Mouse (Mus musculus): ENCODE data around the gene Enoph1. TPM values are rescaled to one million over a fixed set of nuclear protein-coding genes. Genes with fewer than 3 reads are reported as not detected.

The Enoph1 gene
- total and polyA plus RNA-seq, 3 experiments, result 50.4 to 67.3 (median 52.4) TPM

DNA sequence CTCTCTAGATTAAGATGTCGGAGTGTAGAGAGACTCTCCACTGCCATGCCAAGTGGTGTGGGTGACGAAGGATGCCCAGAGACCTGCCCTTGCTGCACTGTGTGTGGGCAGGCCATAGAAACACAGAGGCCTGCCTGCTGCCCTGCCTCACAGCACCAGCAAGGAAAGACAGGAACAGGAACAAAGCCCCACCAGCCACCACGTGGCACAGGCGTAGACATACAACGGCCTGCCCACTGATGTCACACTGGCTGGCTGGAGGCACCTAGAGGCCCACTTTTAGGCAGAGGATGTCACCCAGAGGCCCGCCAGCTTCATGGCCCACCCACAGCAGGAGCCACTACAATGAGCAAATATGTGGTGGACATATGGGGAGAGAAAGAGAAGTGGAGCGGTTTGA, 39.7 kb upstream of the Enoph1 start:
- H3K27ac ChIP-seq (ENCODE audit: insufficient read depth, low read depth), result no peak overlapping the region
- DNase-seq (ENCODE audit: extremely low read depth), result peak; percentile 8
- H3K27me3 ChIP-seq (replicated peaks), result no peaks in the 10 kb centered on the region
- no peak overlapping the region for H3K9ac ChIP-seq (ENCODE audit: insufficient read depth, low read depth)
- H3K9me3 ChIP-seq (replicated peaks; ENCODE audit: low read length), result peaks cover 2% of the 10 kb centered on the region
- in situ Hi-C loops (cut with MboI; ENCODE audit: low pct_ligation_motif_present, low pct_unique_long_range_greater_than_20kb, low sequenced_read_pairs), result no loop called here
- no peak overlapping the region for H3K4me3 ChIP-seq (replicated peaks in 1 of 3; ENCODE audit: low read depth in 2 of 3, low read length in 2 of 3, poor library complexity in 1 of 3)
- no peak overlapping the region for H3K4me2 ChIP-seq (ENCODE audit: insufficient read depth, low read depth, poor library complexity, severe bottlenecking)
- TF ChIP-seq JUN (IDR thresholded peaks at IDR 0.05; ENCODE audit: insufficient read depth, low read depth, low read length), result no peak
- TF ChIP-seq MAX (IDR thresholded peaks at IDR 0.05; ENCODE audit: low read length), result peak; percentile 18; the same call in 1 of the 2 replicates
- dilution Hi-C loops (cut with MboI; ENCODE audit: extremely low pct_ligation_motif_present, extremely low pct_unique_long_range_greater_than_20kb, low sequenced_read_pairs), result no loop called here
- no peaks in the 10 kb centered on the region for H3K36me3 ChIP-seq (replicated peaks in 1 of 2; ENCODE audit: control insufficient read depth in 1 of 2, insufficient read depth in 1 of 2, low read length in 1 of 2)
- H3K79me2 ChIP-seq (replicated peaks; ENCODE audit: control insufficient read depth, extremely low read depth, insufficient read depth, poor library complexity, severe bottlenecking), result no peaks in the 10 kb centered on the region
- H3K4me1 ChIP-seq (ENCODE audit: control insufficient read depth in 1 of 2, insufficient read depth in 2 of 2), result peaks cover 0 to 5% of the 10 kb centered on the region in 2 experiments; a peak in 2 of 4 replicates

DNA sequence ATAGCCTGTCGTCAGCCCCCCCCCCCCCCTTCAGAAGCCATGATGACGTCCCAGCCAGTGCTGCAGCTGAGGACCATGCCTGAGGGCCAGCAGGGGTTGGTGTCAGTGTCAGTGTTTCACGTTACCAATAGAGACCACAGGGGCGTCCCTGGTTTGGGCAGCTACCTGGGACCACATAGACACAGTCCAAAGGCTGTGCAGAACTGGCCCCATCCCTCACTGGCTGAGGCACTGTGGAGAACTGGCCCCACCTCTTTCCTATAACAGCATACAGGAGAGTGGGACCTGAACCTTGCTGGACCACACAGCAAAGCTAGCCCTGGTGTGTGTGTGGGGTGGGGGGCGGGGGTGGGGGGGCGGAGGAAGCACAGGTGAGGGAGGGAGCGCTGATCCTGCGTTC, 39.3 kb upstream of the Enoph1 start:
- peaks cover 0 to 5% of the 10 kb centered on the region in 2 experiments; a peak in 2 of 4 replicates for H3K4me1 ChIP-seq (ENCODE audit: control insufficient read depth in 1 of 2, insufficient read depth in 2 of 2)
- TF ChIP-seq CHD1 (IDR thresholded peaks at IDR 0.05; ENCODE audit: low read depth, low read length), result no peak
- no peak for TF ChIP-seq E2F4 (IDR thresholded peaks at IDR 0.05; ENCODE audit: insufficient replicate concordance, low read depth, low read length)
- TF ChIP-seq SMC3 (IDR thresholded peaks at IDR 0.05; ENCODE audit: low read depth, low read length), result no peak
- TF ChIP-seq KAT2A (IDR thresholded peaks at IDR 0.05; ENCODE audit: insufficient replicate concordance, low read length), result no peak
- TF ChIP-seq JUND (conservative IDR thresholded peaks at IDR 0.05; ENCODE audit: low read depth, low read length), result no peak
- H3K9me3 ChIP-seq (replicated peaks; ENCODE audit: low read length), result peaks cover 2% of the 10 kb centered on the region
- no peaks in the 10 kb centered on the region for H3K27me3 ChIP-seq (replicated peaks)
- no peak overlapping the region for H3K27ac ChIP-seq (ENCODE audit: insufficient read depth, low read depth)
- H3K36me3 ChIP-seq (replicated peaks in 1 of 2; ENCODE audit: control insufficient read depth in 1 of 2, insufficient read depth in 1 of 2, low read length in 1 of 2), result no peaks in the 10 kb centered on the region
- dilution Hi-C loops (cut with MboI; ENCODE audit: extremely low pct_ligation_motif_present, extremely low pct_unique_long_range_greater_than_20kb, low sequenced_read_pairs) (no loop called here), in situ Hi-C loops (cut with MboI; ENCODE audit: low pct_ligation_motif_present, low pct_unique_long_range_greater_than_20kb, low sequenced_read_pairs) (no loop called here)
- H3K79me2 ChIP-seq (replicated peaks; ENCODE audit: control insufficient read depth, extremely low read depth, insufficient read depth, poor library complexity, severe bottlenecking), result no peaks in the 10 kb centered on the region
- no peak overlapping the region for H3K4me3 ChIP-seq (replicated peaks in 1 of 3; ENCODE audit: low read depth in 2 of 3, low read length in 2 of 3, poor library complexity in 1 of 3)
- H3K4me2 ChIP-seq (ENCODE audit: insufficient read depth, low read depth, poor library complexity, severe bottlenecking), result no peak overlapping the region
- no peak overlapping the region for H3K9ac ChIP-seq (ENCODE audit: insufficient read depth, low read depth)
- DNase-seq (ENCODE audit: extremely low read depth), result no peak

DNA sequence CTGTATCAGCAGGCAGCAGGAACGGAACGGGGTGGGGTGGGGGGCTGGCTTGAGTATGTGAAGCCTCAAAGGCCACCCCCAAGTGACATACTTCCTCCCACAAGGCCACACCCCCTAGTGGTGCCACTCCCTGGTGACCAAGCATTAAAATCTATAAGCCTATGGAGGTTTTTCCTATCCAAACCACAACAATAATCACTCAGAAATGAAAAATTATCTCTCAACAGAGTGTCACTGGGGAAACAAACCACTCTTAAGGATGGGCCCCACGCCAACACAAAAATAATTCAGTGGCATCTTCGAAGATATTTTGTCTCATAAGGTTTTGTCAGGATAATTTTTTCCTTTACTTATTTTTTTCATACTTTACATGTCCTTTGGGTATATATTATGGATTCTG, 35.9 kb upstream of the Enoph1 start:
- no peak for DNase-seq (ENCODE audit: extremely low read depth)
- no peak overlapping the region for H3K9ac ChIP-seq (ENCODE audit: insufficient read depth, low read depth)
- no peak overlapping the region for H3K4me2 ChIP-seq (ENCODE audit: insufficient read depth, low read depth, poor library complexity, severe bottlenecking)
- H3K36me3 ChIP-seq (replicated peaks in 1 of 2; ENCODE audit: control insufficient read depth in 1 of 2, insufficient read depth in 1 of 2, low read length in 1 of 2), result no peaks in the 10 kb centered on the region
- in situ Hi-C loops (cut with MboI; ENCODE audit: low pct_ligation_motif_present, low pct_unique_long_range_greater_than_20kb, low sequenced_read_pairs) (no loop called here), dilution Hi-C loops (cut with MboI; ENCODE audit: extremely low pct_ligation_motif_present, extremely low pct_unique_long_range_greater_than_20kb, low sequenced_read_pairs) (no loop called here)
- no peaks in the 10 kb centered on the region for H3K27me3 ChIP-seq (replicated peaks)
- no peaks in the 10 kb centered on the region for H3K79me2 ChIP-seq (replicated peaks; ENCODE audit: control insufficient read depth, extremely low read depth, insufficient read depth, poor library complexity, severe bottlenecking)
- peaks cover 0 to 5% of the 10 kb centered on the region in 2 experiments; a peak in 2 of 4 replicates for H3K4me1 ChIP-seq (ENCODE audit: control insufficient read depth in 1 of 2, insufficient read depth in 2 of 2)
- no peak overlapping the region for H3K4me3 ChIP-seq (replicated peaks in 1 of 3; ENCODE audit: low read depth in 2 of 3, low read length in 2 of 3, poor library complexity in 1 of 3)
- H3K9me3 ChIP-seq (replicated peaks; ENCODE audit: low read length), result peaks cover 2% of the 10 kb centered on the region
- TF ChIP-seq USF2 (conservative IDR thresholded peaks at IDR 0.05; ENCODE audit: low read depth, low read length) (no peak), SIN3A (IDR thresholded peaks at IDR 0.05; ENCODE audit: low read length) (no peak)
- no peak overlapping the region for H3K27ac ChIP-seq (ENCODE audit: insufficient read depth, low read depth)

All from CH12.LX (cell line).